In genomic region chr5:123313851-123314380, GRCm38 (mm10) we compare ENCODE assay signal across 11 mouse cellular contexts. TPM values are rescaled to one million over a fixed set of nuclear protein-coding genes. Genes with fewer than 3 reads are reported as not detected.
DNase-seq lines count a peak whose midpoint lies in the region; TF ChIP-seq lines count a peak whose summit lies in the region.
"Had no signal": no experiment of that assay in that cellular context is flagged by ENCODE, and none has a peak within 500 bp of the region (broad histone marks: within the 10 kb centered on the region; RNA-seq: fewer than 3 reads in every experiment).

No protein-coding gene starts in this region.

- no peak for TF ChIP-seq CTCF in kidney, adult 2 months (conservative IDR thresholded peaks at IDR 0.05; ENCODE audit: insufficient read depth, insufficient read length, low read depth, low read length)

- no peaks in the 10 kb centered on the region for H3K9me3 ChIP-seq in limb, embryonic 10.5 days (replicated peaks)
- H3K9me3 ChIP-seq: hindbrain, embryonic 12.5 days; kidney, embryonic 15.5 days had no signal

- no peaks in the 10 kb centered on the region for H3K36me3 ChIP-seq in kidney, adult 2 months (ENCODE audit: control insufficient read depth, insufficient read depth, low read length)
- no peaks in the 10 kb centered on the region for H3K36me3 ChIP-seq in limb, embryonic 10.5 days
- H3K36me3 ChIP-seq: hindbrain, embryonic 12.5 days; kidney, embryonic 15.5 days had no signal

- H3K4me3 ChIP-seq in kidney, adult 2 months (ENCODE audit: insufficient read depth, low read depth, low read length): no peak overlapping the region
- H3K4me3 ChIP-seq in limb, embryonic 10.5 days: no peak overlapping the region
- H3K4me3 ChIP-seq: hindbrain, embryonic 12.5 days; kidney, embryonic 15.5 days; layer of hippocampus, adult 2 months had no signal

- no peaks in the 10 kb centered on the region for H3K27me3 ChIP-seq in kidney, adult 2 months (replicated peaks; ENCODE audit: control insufficient read depth, insufficient read depth, low read length)
- no peaks in the 10 kb centered on the region for H3K27me3 ChIP-seq in limb, embryonic 10.5 days (ENCODE audit: low read depth, poor library complexity, severe bottlenecking)
- H3K27me3 ChIP-seq: hindbrain, embryonic 12.5 days; kidney, embryonic 15.5 days had no signal

- no peak overlapping the region for H3K27ac ChIP-seq in kidney, adult 2 months (ENCODE audit: insufficient read depth, low read depth, low read length)
- 0 out of 2 replicates have a peak overlapping the region, but pooled peaks have one; percentile 23 for H3K27ac ChIP-seq in limb, embryonic 10.5 days
- H3K27ac ChIP-seq: hindbrain, embryonic 12.5 days; kidney, embryonic 15.5 days; layer of hippocampus, adult 2 months had no signal

- no peaks in the 10 kb centered on the region; the same call in 1 of the 2 replicates for H3K4me1 ChIP-seq in kidney, adult 2 months (ENCODE audit: control insufficient read depth, insufficient read depth, low read length)
- H3K4me1 ChIP-seq in limb, embryonic 10.5 days: peaks cover 34% of the 10 kb centered on the region

- WGBS in kidney, adult 2 months: 52% methylated on average over 11 of the region's 11 CpGs
- 61% methylated on average over 11 of the region's 11 CpGs for WGBS in limb, embryonic 10.5 days

- DNase-seq in kidney, adult 2 months: peak; percentile 18
- no peak for DNase-seq in kidney, adult 9 months
- peak; percentile 19 for DNase-seq in T-cell, adult 2 months (ENCODE audit: low spot score)
- no peak for DNase-seq in limb, embryonic 10.5 days (ENCODE audit: low spot score)
- peak; percentile 62 for DNase-seq in thymus, postnatal 25 days
- DNase-seq in cerebellum, adult 9-11 months: no peak
- DNase-seq in embryo, embryonic 11 days: no peak
- DNase-seq: forebrain, postnatal 0 days had no signal

- no peak for TF ChIP-seq POLR2A in kidney, adult 2 months (IDR thresholded peaks at IDR 0.05; ENCODE audit: low read depth, low read length)

RNA-seq across cellular contexts. Expression of gene Bcl7a, which starts 29.7 kb away (rescaled TPM):
- 23.4 and 25.4 TPM in 2 replicates for polyA plus RNA-seq in kidney, adult 2 months (2012; rRNA removed)
- 35.8 and 38.8 TPM in 2 replicates for polyA plus RNA-seq in limb, embryonic 10.5 days (2016; fragmentation: Nextera tagmentation; extraction: Ambion mirVana)

Comparison
In these comparisons a context has a peak if more than half of its experiments do, and no peak if none do; other contexts are left out.
1. DNase-seq: peak in kidney, adult 2 months (single experiment), T-cell, adult 2 months (single experiment) and thymus, postnatal 25 days (single experiment); none in kidney, adult 9 months (single experiment), limb, embryonic 10.5 days (single experiment), cerebellum, adult 9-11 months (single experiment) and embryo, embryonic 11 days (single experiment).